ENCODE assay signal across 18 mouse cellular contexts in the genomic region with DNA sequence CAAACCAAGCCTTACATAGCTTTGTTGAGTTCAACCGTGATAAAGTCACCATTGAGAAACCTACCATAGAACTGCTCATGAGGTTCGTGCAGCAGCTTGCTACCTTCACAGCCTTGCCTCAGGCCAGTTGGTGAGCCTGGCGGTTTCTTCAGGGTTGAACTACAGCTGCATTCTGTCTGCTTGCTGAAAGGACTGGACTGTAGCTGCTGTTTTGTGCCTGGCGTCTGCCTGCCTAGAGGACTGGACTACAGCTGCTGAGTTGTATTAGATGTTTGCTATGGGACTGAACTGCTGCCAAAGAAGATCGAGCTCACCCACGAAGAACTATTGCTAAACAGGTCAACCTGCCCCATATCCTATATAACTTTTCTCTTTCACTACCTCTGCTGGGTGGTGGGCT.
DNase-seq lines count a peak whose midpoint lies in the region; ATAC-seq and TF ChIP-seq lines count a peak whose summit lies in the region.
"Had no signal": no experiment of that assay in that cellular context is flagged by ENCODE, and none has a peak within 500 bp of the region (broad histone marks: within the 10 kb centered on the region; RNA-seq: fewer than 3 reads in every experiment).

No protein-coding gene starts in this region.

- 74% methylated on average over 6 of the region's 6 CpGs for WGBS in lung, embryonic 16.5 days
- 80% methylated on average over 6 of the region's 6 CpGs for WGBS in lung, adult 2 months

- no peak overlapping the region for H3K27ac ChIP-seq in lung, embryonic 16.5 days (ENCODE audit: low read length)
- H3K27ac ChIP-seq: embryonic facial prominence, embryonic 10.5 days; forebrain, embryonic 13.5 days; heart, embryonic 13.5 days; hindbrain, embryonic 12.5 days had no signal

- H3K9me3 ChIP-seq in lung, embryonic 16.5 days (ENCODE audit: control insufficient read depth, low read length): no peaks in the 10 kb centered on the region
- H3K9me3 ChIP-seq: embryonic facial prominence, embryonic 10.5 days; forebrain, embryonic 13.5 days; heart, embryonic 13.5 days; hindbrain, embryonic 12.5 days had no signal

- H3K4me3 ChIP-seq in lung, embryonic 16.5 days (ENCODE audit: low read length): no peak overlapping the region
- H3K4me3 ChIP-seq in lung, adult 2 months (replicated peaks; ENCODE audit: extremely low read depth, low read depth, low read length): no peak overlapping the region
- H3K4me3 ChIP-seq: embryonic facial prominence, embryonic 10.5 days; forebrain, embryonic 13.5 days; heart, embryonic 13.5 days; hindbrain, embryonic 12.5 days had no signal

- no peaks in the 10 kb centered on the region for H3K4me1 ChIP-seq in lung, embryonic 16.5 days (replicated peaks; ENCODE audit: control insufficient read depth, insufficient read depth, low read length)
- no peaks in the 10 kb centered on the region for H3K4me1 ChIP-seq in lung, adult 2 months (ENCODE audit: control insufficient read depth, insufficient read depth, low read length)
- H3K4me1 ChIP-seq: embryonic facial prominence, embryonic 10.5 days; forebrain, embryonic 13.5 days; heart, embryonic 13.5 days; hindbrain, embryonic 12.5 days had no signal

- no peak overlapping the region for H3K4me2 ChIP-seq in lung, embryonic 16.5 days (ENCODE audit: low read depth, low read length)
- H3K4me2 ChIP-seq: forebrain, embryonic 13.5 days; heart, embryonic 13.5 days; hindbrain, embryonic 12.5 days had no signal

- no peak for TF ChIP-seq CTCF in lung, adult 2 months (IDR thresholded peaks at IDR 0.05; ENCODE audit: insufficient read depth, low read length)

- H3K36me3 ChIP-seq in lung, embryonic 16.5 days (ENCODE audit: control insufficient read depth, insufficient read depth, low read length): no peaks in the 10 kb centered on the region
- H3K36me3 ChIP-seq: embryonic facial prominence, embryonic 10.5 days; heart, embryonic 13.5 days; hindbrain, embryonic 12.5 days had no signal

- ATAC-seq in lung, embryonic 16.5 days (ENCODE audit: low read depth): peak; percentile 84
- ATAC-seq: forebrain, embryonic 13.5 days; forebrain, postnatal 0 days; hindbrain, embryonic 16.5 days; inflammation-experienced regulatory T-cells, adult 6 months had no signal

- peak; percentile 5 for DNase-seq in heart, postnatal 25 days (ENCODE audit: low spot score)
- no peak for DNase-seq in heart, postnatal 36 days
- no peak for DNase-seq in lung, adult 2 months
- peak; percentile 7 for DNase-seq in lung, postnatal 25 days (ENCODE audit: low spot score)
- DNase-seq in cerebellum, adult 9-11 months: no peak
- DNase-seq: adrenal gland, adult 2 months; adrenal gland, postnatal 25 days; cerebellum, adult 18-20 months; cerebellum, postnatal 10 days; forebrain, postnatal 0 days; gastrocnemius, postnatal 25 days had no signal

- H3K27me3 ChIP-seq in lung, embryonic 16.5 days (ENCODE audit: control insufficient read depth, insufficient read depth, low read depth, low read length): no peaks in the 10 kb centered on the region
- H3K27me3 ChIP-seq: forebrain, embryonic 13.5 days; heart, embryonic 13.5 days; hindbrain, embryonic 12.5 days had no signal

- TF ChIP-seq POLR2A in lung, adult 2 months (IDR thresholded peaks at IDR 0.05; ENCODE audit: borderline replicate concordance, extremely low read depth, low read depth, low read length): no peak

- H3K9ac ChIP-seq in lung, embryonic 16.5 days (ENCODE audit: low read length): no peak overlapping the region
- H3K9ac ChIP-seq: forebrain, embryonic 13.5 days; forebrain, postnatal 0 days; heart, embryonic 13.5 days; hindbrain, embryonic 12.5 days had no signal

- intact Hi-C loops in heart, postnatal 25 days (cut with DNase I): no loop called here
- intact Hi-C loops in heart, postnatal 36 days (cut with DNase I): no loop called here

Comparison
In these comparisons a context has a peak if more than half of its experiments do, and no peak if none do; other contexts are left out.
1. DNase-seq: peak in heart, postnatal 25 days (single experiment) and lung, postnatal 25 days (single experiment); none in heart, postnatal 36 days (0 of 2), lung, adult 2 months (single experiment) and cerebellum, adult 9-11 months (single experiment).